Mouse (Mus musculus) small intestine, adult 2 months (tissue): Measurements from ENCODE around the gene Gm42878.

Source experiments
- CTCF ChIP-seq: fragments of 200-500 bp; IDR thresholded peaks from 2 replicates; pipeline ENCODE4 v1.5.1; 2012; ENCODE audit warnings: low read depth, mild to moderate bottlenecking, control low read depth, inconsistent platforms, low read length, moderate library complexity, mixed read lengths; ENCODE audit not compliant: insufficient replicate concordance, insufficient read length; ENCODE audit errors: extremely low read depth
- POLR2A ChIP-seq: fragments of 200-500 bp; IDR thresholded peaks from 2 replicates; pipeline ENCODE4 v1.6.1; 2012; ENCODE audit warnings: low read depth, mild to moderate bottlenecking, control low read depth, inconsistent platforms, low read length, moderate library complexity

GRCm38 (mm10) chr5:121581945-121582344 lies 36.7 kb upstream of the Gm42878 start:
- no peak for TF ChIP-seq CTCF
- TF ChIP-seq POLR2A = no peak
